Mouse (Mus musculus) gastrocnemius, adult 2 months (tissue): ENCODE data around the gene Slc39a11. TPM values are rescaled to one million over a fixed set of nuclear protein-coding genes. Genes with fewer than 3 reads are reported as not detected.

Experiments
- DNase-seq: peaks from one replicate; pipeline ENCODE4 v3.0.0; 2022
- H3K27ac ChIP-seq: fragments of 200-600 bp; 2 replicates; pipeline ENCODE4 v1.8.1; 2022; ENCODE audit warnings: mild to moderate bottlenecking
- H3K4me3 ChIP-seq: fragments of 200-600 bp; 2 replicates; pipeline ENCODE4 v1.8.1; 2022; ENCODE audit warnings: mild to moderate bottlenecking, moderate library complexity
- CTCF ChIP-seq: fragments of 200-600 bp; IDR thresholded peaks from 2 replicates; pipeline ENCODE4 v1.8.1; 2022; ENCODE audit warnings: antibody characterized with exemption, mild to moderate bottlenecking, moderate library complexity
- intact Hi-C: fragments of 180-260 bp; cut with DNase I; formaldehyde crosslinking; loops from one replicate; pipeline ENCODE4 v1.15.1; 2025
- total RNA-seq, 2 experiments: library from RNA; stranded (reverse); gene quantifications; 2 replicates each; pipeline ENCODE4 v1.2.3; 2021

Slc39a11 gene
- total RNA-seq, 2 experiments from 2014 or later, result 1.8 to 3.0 TPM

GRCm38 (mm10) chr11:113651206-113651906 lies 1.5 kb upstream of the Slc39a11 start:
- H3K27ac ChIP-seq, result peak overlapping the region; percentile 40; the same call in 1 of the 2 replicates
- DNase-seq, result no peak
- H3K4me3 ChIP-seq, result no peak overlapping the region
- intact Hi-C loops, result no loop called here
- no peak for TF ChIP-seq CTCF

GRCm38 (mm10) chr11:113648690-113649352 lies 1.1 kb downstream of the Slc39a11 start, which contains the start of gene Cog1:
Cog1 (plus strand) TSS chr11:113649169.
- intact Hi-C loops, result loop anchor here (2.0 to 5.0 kb wide), 4 partner anchors 33 to 162 kb away; partner anchors contain the start of genes Cdc42ep4, D11Wsu47e and Fam104a
- peak within 1 kb of the TSS; percentile 86 for H3K4me3 ChIP-seq
- peak within 1 kb of the TSS; percentile 95 for H3K27ac ChIP-seq
- DNase-seq, result no peak
- TF ChIP-seq CTCF, result no peak

- DNase-seq, result peak; percentile 87
- no peak for TF ChIP-seq CTCF
- H3K27ac ChIP-seq, result peak overlapping the region; percentile 95
- intact Hi-C loops, result loop anchor here (2.0 to 5.0 kb wide), 4 partner anchors 34 to 163 kb away; partner anchors contain the start of genes Cdc42ep4, D11Wsu47e and Fam104a
- H3K4me3 ChIP-seq, result peak overlapping the region; percentile 86
Observed at GRCm38 (mm10) chr11:113648152-113648551, 1.7 kb downstream of the Slc39a11 start.

- TF ChIP-seq CTCF, result no peak
- intact Hi-C loops, result loop anchor here (5.0 kb wide), 3 partner anchors 37 to 107 kb away; partner anchors contain the start of genes Cdc42ep4, D11Wsu47e and Fam104a
- no peak overlapping the region for H3K4me3 ChIP-seq
- H3K27ac ChIP-seq, result no peak overlapping the region
- DNase-seq, result no peak
Observed at GRCm38 (mm10) chr11:113645181-113645580, 4.7 kb downstream of the Slc39a11 start.

- H3K4me3 ChIP-seq, result no peak overlapping the region
- intact Hi-C loops, result no loop called here
- DNase-seq, result no peak
- H3K27ac ChIP-seq, result no peak overlapping the region
- no peak for TF ChIP-seq CTCF
Observed at GRCm38 (mm10) chr11:113638680-113639079, 11.2 kb downstream of the Slc39a11 start.

- intact Hi-C loops, result no loop called here
Observed at GRCm38 (mm10) chr11:113634699-113635121, 15.2 kb downstream of the Slc39a11 start.

GRCm38 (mm10) chr11:113633398-113633797 lies 16.5 kb downstream of the Slc39a11 start:
- H3K4me3 ChIP-seq, result no peak overlapping the region
- TF ChIP-seq CTCF, result no peak
- no peak overlapping the region for H3K27ac ChIP-seq
- intact Hi-C loops, result no loop called here
- no peak for DNase-seq

More at GRCm38 (mm10) chr11:113634699-113635121, 15.2 kb downstream of the Slc39a11 start:
- DNase-seq, result no peak
- Histone ChIP-seq H3K4me3 (no peak overlapping the region), H3K27ac (no peak overlapping the region)
- TF ChIP-seq CTCF, result no peak

- H3K27ac ChIP-seq, result no peak overlapping the region
- no peak overlapping the region for H3K4me3 ChIP-seq
- DNase-seq, result no peak
- intact Hi-C loops, result no loop called here
- no peak for TF ChIP-seq CTCF
Observed at GRCm38 (mm10) chr11:113632303-113632702, 17.6 kb downstream of the Slc39a11 start.

- no peak for TF ChIP-seq CTCF
- no peak overlapping the region for H3K27ac ChIP-seq
- H3K4me3 ChIP-seq, result no peak overlapping the region
- intact Hi-C loops, result no loop called here
- no peak for DNase-seq
Observed at GRCm38 (mm10) chr11:113631862-113632261, 18.0 kb downstream of the Slc39a11 start.

- no peak overlapping the region for H3K4me3 ChIP-seq
- no peak overlapping the region for H3K27ac ChIP-seq
- no peak for DNase-seq
- intact Hi-C loops, result no loop called here
- no peak for TF ChIP-seq CTCF
Observed at GRCm38 (mm10) chr11:113631302-113631701, 18.6 kb downstream of the Slc39a11 start.

- H3K4me3 ChIP-seq, result no peak overlapping the region
- peak; percentile 36; the same call in 1 of the 2 replicates for TF ChIP-seq CTCF
- intact Hi-C loops, result no loop called here
- no peak overlapping the region for H3K27ac ChIP-seq
- DNase-seq, result no peak
Observed at GRCm38 (mm10) chr11:113630642-113631041, 19.2 kb downstream of the Slc39a11 start.

- no peak overlapping the region for H3K27ac ChIP-seq
- intact Hi-C loops, result no loop called here
- no peak overlapping the region for H3K4me3 ChIP-seq
- DNase-seq, result no peak
- TF ChIP-seq CTCF, result peak; percentile 49
Observed at GRCm38 (mm10) chr11:113627785-113628184, 22.1 kb downstream of the Slc39a11 start.

GRCm38 (mm10) chr11:113625437-113625836 lies 24.4 kb downstream of the Slc39a11 start:
- no peak for TF ChIP-seq CTCF
- intact Hi-C loops, result no loop called here
- no peak for DNase-seq
- H3K27ac ChIP-seq, result no peak overlapping the region
- no peak overlapping the region for H3K4me3 ChIP-seq
